Mouse (Mus musculus): ENCODE results near the gene Rabep1. TPM values are rescaled to one million over a fixed set of nuclear protein-coding genes. Genes with fewer than 3 reads are reported as not detected.

Rabep1 gene
- polyA plus RNA-seq, 1 experiment from 2014 or later: 55.8 TPM

DNA sequence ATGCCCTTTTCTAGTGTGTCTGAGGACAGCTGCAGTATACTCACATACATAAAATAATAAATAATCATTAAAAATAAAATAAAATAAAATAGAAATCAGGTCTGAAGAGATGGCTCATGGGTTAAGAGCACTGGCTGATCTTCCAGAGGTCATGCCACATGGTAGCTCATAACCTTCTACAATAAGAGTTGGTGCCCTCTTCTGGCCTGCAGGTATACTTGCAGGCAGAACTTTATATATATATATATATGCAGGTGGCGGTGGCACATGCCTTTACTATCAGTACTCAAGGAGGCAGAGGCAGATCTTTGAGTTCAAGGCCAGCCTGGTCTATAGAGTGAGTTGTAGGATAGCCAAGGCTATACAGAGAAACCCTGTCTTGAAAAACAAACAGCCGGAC lies 18.4 kb upstream of the Rabep1 start:
- no peaks in the 10 kb centered on the region for H3K27me3 ChIP-seq (replicated peaks; ENCODE audit: control insufficient read depth, insufficient read depth, low read length)
- ATAC-seq: no peak
- 83% methylated on average over 2 of the region's 2 CpGs for WGBS
- H3K4me1 ChIP-seq (ENCODE audit: control insufficient read depth, insufficient read depth, low read length): peaks cover 6% of the 10 kb centered on the region; the same call in 1 of the 2 replicates
- no peak overlapping the region for H3K9ac ChIP-seq (ENCODE audit: low read depth, low read length)
- no peak overlapping the region for H3K4me2 ChIP-seq (ENCODE audit: low read depth, low read length)
- H3K36me3 ChIP-seq (ENCODE audit: control insufficient read depth, insufficient read depth, low read length): no peaks in the 10 kb centered on the region
- H3K4me3 ChIP-seq (ENCODE audit: low read length): no peak overlapping the region
- no peak overlapping the region for H3K27ac ChIP-seq (ENCODE audit: low read length)
- no peaks in the 10 kb centered on the region for H3K9me3 ChIP-seq (ENCODE audit: control insufficient read depth, low read length)

- no peaks in the 10 kb centered on the region for H3K36me3 ChIP-seq (ENCODE audit: control insufficient read depth, insufficient read depth, low read length)
- ATAC-seq: peak; percentile 83
- H3K27me3 ChIP-seq (replicated peaks; ENCODE audit: control insufficient read depth, insufficient read depth, low read length): no peaks in the 10 kb centered on the region
- H3K27ac ChIP-seq (ENCODE audit: low read length): no peak overlapping the region; the same call in 1 of the 2 replicates
- no peak overlapping the region for H3K9ac ChIP-seq (ENCODE audit: low read depth, low read length)
- H3K4me3 ChIP-seq (ENCODE audit: low read length): no peak overlapping the region
- no peak overlapping the region for H3K4me2 ChIP-seq (ENCODE audit: low read depth, low read length)
- H3K9me3 ChIP-seq (ENCODE audit: control insufficient read depth, low read length): no peaks in the 10 kb centered on the region
- no peaks in the 10 kb centered on the region for H3K4me1 ChIP-seq (ENCODE audit: control insufficient read depth, insufficient read depth, low read length)
- WGBS: 72% methylated on average over 11 of the region's 11 CpGs
Observed at GRCm38 (mm10) chr11:70828975-70829615, 15.5 kb upstream of the Rabep1 start.

GRCm38 (mm10) chr11:70831201-70831600 lies 13.4 kb upstream of the Rabep1 start:
- no peaks in the 10 kb centered on the region for H3K9me3 ChIP-seq (ENCODE audit: control insufficient read depth, low read length)
- WGBS: 65% methylated on average over 3 of the region's 3 CpGs
- H3K27ac ChIP-seq (ENCODE audit: low read length): no peak overlapping the region
- no peaks in the 10 kb centered on the region for H3K36me3 ChIP-seq (ENCODE audit: control insufficient read depth, insufficient read depth, low read length)
- no peak for ATAC-seq
- no peaks in the 10 kb centered on the region for H3K27me3 ChIP-seq (replicated peaks; ENCODE audit: control insufficient read depth, insufficient read depth, low read length)
- no peaks in the 10 kb centered on the region for H3K4me1 ChIP-seq (ENCODE audit: control insufficient read depth, insufficient read depth, low read length)
- H3K9ac ChIP-seq (ENCODE audit: low read depth, low read length): no peak overlapping the region
- no peak overlapping the region for H3K4me2 ChIP-seq (ENCODE audit: low read depth, low read length)
- H3K4me3 ChIP-seq (ENCODE audit: low read length): no peak overlapping the region

DNA sequence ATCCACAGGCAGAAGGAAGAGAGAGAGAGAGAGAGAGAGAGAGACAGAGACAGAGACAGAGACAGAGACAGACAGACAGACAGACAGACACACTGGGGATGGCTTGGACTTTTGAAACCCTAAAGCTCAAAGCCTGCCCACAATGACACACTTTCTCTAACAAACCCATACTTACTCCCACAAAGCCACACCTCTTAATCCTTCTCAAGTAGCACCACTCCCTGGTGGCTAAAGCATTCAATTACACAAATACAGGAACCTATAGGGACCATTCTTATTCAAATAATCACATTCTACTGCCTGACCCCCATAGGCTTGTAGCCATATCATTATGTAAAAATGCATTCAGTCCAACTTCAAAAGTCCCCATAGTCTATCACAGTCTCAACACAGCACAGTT lies 11.2 kb upstream of the Rabep1 start:
- Histone ChIP-seq H3K36me3 (ENCODE audit: control insufficient read depth, insufficient read depth, low read length) (no peaks in the 10 kb centered on the region), H3K4me2 (ENCODE audit: low read depth, low read length) (no peak overlapping the region), H3K27me3 (replicated peaks; ENCODE audit: control insufficient read depth, insufficient read depth, low read length) (no peaks in the 10 kb centered on the region), H3K9ac (ENCODE audit: low read depth, low read length) (no peak overlapping the region), H3K9me3 (ENCODE audit: control insufficient read depth, low read length) (no peaks in the 10 kb centered on the region), H3K4me1 (ENCODE audit: control insufficient read depth, insufficient read depth, low read length) (no peaks in the 10 kb centered on the region), H3K27ac (ENCODE audit: low read length) (no peak overlapping the region), H3K4me3 (ENCODE audit: low read length) (no peak overlapping the region)
- ATAC-seq: no peak

DNA sequence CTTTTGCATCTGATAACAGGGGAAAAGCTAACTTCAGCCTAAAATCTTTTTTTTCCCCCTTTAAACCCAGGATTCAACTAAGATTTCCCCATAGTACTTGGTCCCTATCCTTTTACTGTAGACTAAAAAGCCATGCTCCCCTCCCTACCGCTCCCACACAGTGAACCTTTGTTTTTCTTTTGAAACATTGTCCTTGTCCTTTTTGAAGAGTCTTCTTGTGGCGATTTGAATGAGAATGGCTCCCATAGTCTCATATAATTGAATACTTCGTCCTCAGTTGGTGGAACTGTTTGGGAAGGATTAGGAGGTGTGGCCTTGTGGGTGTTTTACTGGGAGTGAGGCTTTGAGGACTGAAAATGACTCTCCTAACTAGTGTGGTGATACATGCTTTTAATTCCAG lies 10.7 kb upstream of the Rabep1 start:
- no peak overlapping the region for H3K4me3 ChIP-seq (ENCODE audit: low read length)
- H3K27ac ChIP-seq (ENCODE audit: low read length): no peak overlapping the region
- no peak overlapping the region for H3K9ac ChIP-seq (ENCODE audit: low read depth, low read length)
- no peak overlapping the region for H3K4me2 ChIP-seq (ENCODE audit: low read depth, low read length)
- no peaks in the 10 kb centered on the region for H3K4me1 ChIP-seq (ENCODE audit: control insufficient read depth, insufficient read depth, low read length)
- ATAC-seq: no peak
- WGBS: 82% methylated on average over 3 of the region's 3 CpGs
- H3K27me3 ChIP-seq (replicated peaks; ENCODE audit: control insufficient read depth, insufficient read depth, low read length): no peaks in the 10 kb centered on the region
- no peaks in the 10 kb centered on the region for H3K9me3 ChIP-seq (ENCODE audit: control insufficient read depth, low read length)
- H3K36me3 ChIP-seq (ENCODE audit: control insufficient read depth, insufficient read depth, low read length): no peaks in the 10 kb centered on the region

GRCm38 (mm10) chr11:70835381-70835831 lies 9.2 kb upstream of the Rabep1 start:
- 59% methylated on average over 6 of the region's 6 CpGs for WGBS
- H3K9ac ChIP-seq (ENCODE audit: low read depth, low read length): no peak overlapping the region
- no peaks in the 10 kb centered on the region for H3K27me3 ChIP-seq (replicated peaks; ENCODE audit: control insufficient read depth, insufficient read depth, low read length)
- H3K4me3 ChIP-seq (ENCODE audit: low read length): no peak overlapping the region
- H3K4me2 ChIP-seq (ENCODE audit: low read depth, low read length): no peak overlapping the region
- H3K4me1 ChIP-seq (ENCODE audit: control insufficient read depth, insufficient read depth, low read length): no peaks in the 10 kb centered on the region
- ATAC-seq: no peak
- no peaks in the 10 kb centered on the region for H3K9me3 ChIP-seq (ENCODE audit: control insufficient read depth, low read length)
- H3K36me3 ChIP-seq (ENCODE audit: control insufficient read depth, insufficient read depth, low read length): no peaks in the 10 kb centered on the region
- H3K27ac ChIP-seq (ENCODE audit: low read length): no peak overlapping the region

- H3K27me3 ChIP-seq (replicated peaks; ENCODE audit: control insufficient read depth, insufficient read depth, low read length): no peaks in the 10 kb centered on the region
- no peak overlapping the region for H3K9ac ChIP-seq (ENCODE audit: low read depth, low read length)
- H3K9me3 ChIP-seq (ENCODE audit: control insufficient read depth, low read length): no peaks in the 10 kb centered on the region
- H3K27ac ChIP-seq (ENCODE audit: low read length): no peak overlapping the region
- H3K4me2 ChIP-seq (ENCODE audit: low read depth, low read length): no peak overlapping the region
- H3K4me1 ChIP-seq (ENCODE audit: control insufficient read depth, insufficient read depth, low read length): no peaks in the 10 kb centered on the region
- H3K4me3 ChIP-seq (ENCODE audit: low read length): no peak overlapping the region
- no peaks in the 10 kb centered on the region for H3K36me3 ChIP-seq (ENCODE audit: control insufficient read depth, insufficient read depth, low read length)
- no peak for ATAC-seq
- WGBS: 90% methylated on average over 3 of the region's 3 CpGs
Observed at GRCm38 (mm10) chr11:70837031-70837430, 7.5 kb upstream of the Rabep1 start.

DNA sequence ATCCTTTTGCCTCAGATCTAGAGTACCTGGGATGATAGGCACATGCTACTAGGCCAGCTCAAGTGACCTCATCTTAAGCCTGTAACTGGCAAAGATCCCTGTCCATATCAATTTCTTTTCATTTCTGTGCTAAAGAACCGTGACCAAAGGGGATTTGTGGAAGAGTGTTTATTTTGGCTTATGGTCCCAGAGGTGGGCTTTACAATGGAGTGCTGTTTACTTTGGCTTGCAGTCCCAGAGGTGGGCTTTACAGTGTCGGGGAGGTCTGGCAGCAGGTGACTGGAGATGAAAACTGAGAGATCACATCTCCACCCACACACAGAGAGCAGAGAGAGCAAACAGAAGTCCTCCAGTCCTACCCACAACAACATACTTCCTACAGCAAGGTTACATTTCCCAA lies 6.0 kb upstream of the Rabep1 start:
- Histone ChIP-seq H3K27me3 (replicated peaks; ENCODE audit: control insufficient read depth, insufficient read depth, low read length) (no peaks in the 10 kb centered on the region), H3K9ac (ENCODE audit: low read depth, low read length) (no peak overlapping the region), H3K9me3 (ENCODE audit: control insufficient read depth, low read length) (no peaks in the 10 kb centered on the region), H3K4me2 (ENCODE audit: low read depth, low read length) (no peak overlapping the region), H3K4me1 (ENCODE audit: control insufficient read depth, insufficient read depth, low read length) (peaks cover 2% of the 10 kb centered on the region), H3K4me3 (ENCODE audit: low read length) (no peak overlapping the region), H3K27ac (ENCODE audit: low read length) (no peak overlapping the region), H3K36me3 (ENCODE audit: control insufficient read depth, insufficient read depth, low read length) (no peaks in the 10 kb centered on the region)
- no peak for ATAC-seq
- WGBS: 45% methylated on average over 2 of the region's 2 CpGs

GRCm38 (mm10) chr11:70842983-70843382 lies 1.6 kb upstream of the Rabep1 start:
- Histone ChIP-seq H3K4me2 (ENCODE audit: low read depth, low read length) (no peak overlapping the region), H3K9ac (ENCODE audit: low read depth, low read length) (no peak overlapping the region), H3K4me1 (ENCODE audit: control insufficient read depth, insufficient read depth, low read length) (peaks cover 12% of the 10 kb centered on the region), H3K27ac (ENCODE audit: low read length) (peak overlapping the region; percentile 10; the same call in 1 of the 2 replicates), H3K27me3 (replicated peaks; ENCODE audit: control insufficient read depth, insufficient read depth, low read length) (no peaks in the 10 kb centered on the region), H3K4me3 (ENCODE audit: low read length) (no peak overlapping the region), H3K36me3 (ENCODE audit: control insufficient read depth, insufficient read depth, low read length) (no peaks in the 10 kb centered on the region), H3K9me3 (ENCODE audit: control insufficient read depth, low read length) (no peaks in the 10 kb centered on the region)
- peak; percentile 70 for ATAC-seq
- WGBS: 42% methylated on average over 4 of the region's 4 CpGs

Measured in intestine, embryonic 16.5 days (tissue).